Mouse (Mus musculus): ENCODE data around the gene Efcab5.
"Not testable (repeated sequence)": the region's sequence is repeated elsewhere in the genome, so short reads cannot be mapped to it uniquely, and the experiment has no call there.

Gene Efcab5

DNA sequence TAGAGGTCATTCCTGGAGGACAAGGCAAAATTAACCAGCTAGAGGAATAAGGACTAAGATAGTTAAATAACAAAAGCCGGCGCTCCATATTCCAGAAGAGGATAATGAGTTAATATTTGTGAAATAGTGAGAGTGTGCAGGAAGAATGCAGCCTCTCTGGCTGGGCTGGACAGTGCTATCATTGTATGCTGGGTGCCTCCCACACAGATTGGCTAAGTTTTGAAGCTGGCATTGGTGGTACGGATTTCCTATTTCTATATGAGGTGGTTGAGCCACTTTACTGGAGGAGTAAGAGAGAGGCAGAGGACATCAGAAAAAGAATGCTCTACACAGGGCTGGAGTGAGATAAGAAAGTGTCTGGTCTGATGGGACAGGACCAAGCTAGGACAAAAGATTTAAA is 9.0 kb downstream of the Efcab5 start:
- DNase-seq (ENCODE audit: low read depth, low spot score): peak; percentile 53

DNA sequence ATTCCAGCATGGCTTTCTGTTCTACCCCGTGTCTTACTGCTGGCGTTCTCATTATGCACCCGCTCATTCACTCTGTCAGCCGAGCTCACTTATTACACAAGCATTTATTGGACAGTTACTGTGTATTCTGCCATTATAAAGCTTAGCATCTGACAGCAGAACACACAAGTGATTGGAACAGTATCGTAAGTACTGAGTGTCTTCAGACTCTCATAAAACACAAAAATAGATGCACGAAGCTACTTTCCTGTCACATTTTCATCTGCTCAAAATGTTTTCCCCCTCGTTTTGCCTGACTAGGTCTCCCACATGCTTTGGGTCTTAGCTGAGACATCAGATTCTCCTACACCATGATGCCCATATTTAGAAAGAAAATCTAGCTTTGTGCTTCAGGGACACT is 14.2 kb downstream of the Efcab5 start:
- peak; percentile 66 for DNase-seq (ENCODE audit: low read depth, low spot score)

DNA sequence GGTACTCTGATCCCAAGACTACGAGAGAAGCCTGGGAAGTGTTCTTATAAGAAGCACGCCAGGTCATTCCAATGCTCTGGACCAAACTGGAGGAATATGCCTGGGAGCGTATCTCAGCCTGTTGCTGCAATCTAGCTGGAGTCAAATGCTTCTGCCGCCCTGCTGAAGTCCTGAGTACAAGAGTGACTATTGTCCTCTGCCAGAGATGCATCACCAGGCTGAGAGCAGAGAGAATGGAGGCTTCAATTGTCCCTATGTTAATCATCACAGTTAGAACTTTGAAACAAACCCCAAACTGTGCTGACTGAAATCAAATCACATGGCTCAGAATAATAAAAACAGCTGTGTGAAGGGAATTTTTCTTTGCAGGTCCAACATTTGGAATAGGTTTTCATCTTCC is 15.0 kb downstream of the Efcab5 start:
- DNase-seq (ENCODE audit: low read depth, low spot score): peak; percentile 90

DNA sequence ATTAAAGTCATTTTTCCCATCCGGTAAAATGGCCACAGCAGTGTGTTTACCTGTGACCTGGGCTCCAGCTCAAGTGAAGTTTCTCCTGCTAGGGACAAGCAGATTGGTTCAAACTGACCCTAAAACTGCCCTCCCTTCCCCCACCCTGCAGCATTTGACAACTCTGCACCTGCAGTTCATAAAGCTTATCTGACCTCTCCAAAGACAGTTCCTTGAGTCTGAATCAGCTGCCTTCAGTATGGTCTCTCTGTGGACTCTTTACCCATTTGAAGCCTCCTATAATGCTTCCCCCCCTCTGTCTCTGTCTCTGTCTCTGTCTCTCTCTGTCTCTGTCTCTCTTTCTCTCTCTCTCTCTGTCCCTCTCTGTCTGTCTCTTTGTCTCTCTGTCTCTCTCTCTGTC is 28.0 kb downstream of the Efcab5 start:
- DNase-seq (ENCODE audit: low read depth, low spot score): no peak

DNA sequence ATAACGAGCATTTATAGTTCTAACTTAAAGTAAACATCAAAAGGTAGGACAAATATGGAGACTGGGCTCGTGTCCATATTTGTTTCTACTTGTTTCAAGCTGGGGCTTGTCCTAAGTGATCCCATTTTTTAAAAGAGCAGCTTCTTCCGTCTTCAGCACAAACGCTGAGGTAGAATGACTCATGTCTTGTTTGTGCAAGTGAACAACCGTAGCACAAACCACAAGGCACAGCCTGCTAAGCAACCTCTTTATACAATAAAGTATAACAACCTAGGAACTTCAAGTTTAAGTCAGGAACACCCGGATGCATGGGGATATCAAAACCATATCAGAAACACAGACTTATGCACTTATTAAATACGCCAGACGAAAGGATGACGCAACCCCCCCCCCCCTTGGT is 28.4 kb downstream of the Efcab5 start:
- DNase-seq (ENCODE audit: low read depth, low spot score): no peak

DNA sequence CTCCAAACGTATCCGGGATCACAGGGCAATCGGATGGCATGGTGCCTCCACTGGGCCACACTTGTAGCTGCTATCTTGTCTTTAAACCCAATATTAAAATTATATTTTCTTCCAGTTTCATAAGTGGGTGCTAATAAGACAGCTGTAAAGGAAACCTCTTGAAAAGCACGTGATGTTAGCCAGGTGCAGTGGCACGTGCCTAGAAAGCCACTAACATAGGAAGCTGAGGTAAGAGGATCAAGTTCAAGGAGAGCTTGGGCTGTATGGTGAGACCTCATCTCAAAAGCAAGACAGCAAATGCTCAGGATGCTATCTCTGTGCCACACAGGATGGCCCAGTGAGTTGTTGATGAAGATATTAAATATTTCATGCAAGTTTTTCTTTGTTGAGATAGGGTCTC is 34.6 kb downstream of the Efcab5 start:
- DNase-seq (ENCODE audit: low read depth, low spot score): no peak

DNA sequence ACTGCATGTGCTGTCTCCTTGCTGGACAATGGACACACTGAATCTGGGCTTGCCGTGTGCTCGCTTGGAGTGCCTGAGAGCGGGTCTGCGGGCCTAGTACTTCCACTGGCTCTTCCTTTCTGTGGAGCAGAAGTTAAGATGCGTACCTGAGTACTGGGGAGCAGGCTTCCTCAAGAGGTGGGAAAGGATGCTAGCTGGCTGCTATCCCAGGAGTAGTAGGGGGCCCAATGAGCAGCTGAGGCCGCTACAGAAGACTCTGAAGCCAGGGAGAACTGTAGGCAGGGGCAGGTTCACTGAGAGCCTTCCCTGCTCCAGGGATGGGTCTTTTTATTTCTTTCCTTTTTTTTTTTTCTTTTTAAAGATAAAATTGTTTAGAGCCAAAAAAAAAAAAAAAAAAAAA is 38.0 kb downstream of the Efcab5 start:
- no peak for DNase-seq (ENCODE audit: low read depth, low spot score)

DNA sequence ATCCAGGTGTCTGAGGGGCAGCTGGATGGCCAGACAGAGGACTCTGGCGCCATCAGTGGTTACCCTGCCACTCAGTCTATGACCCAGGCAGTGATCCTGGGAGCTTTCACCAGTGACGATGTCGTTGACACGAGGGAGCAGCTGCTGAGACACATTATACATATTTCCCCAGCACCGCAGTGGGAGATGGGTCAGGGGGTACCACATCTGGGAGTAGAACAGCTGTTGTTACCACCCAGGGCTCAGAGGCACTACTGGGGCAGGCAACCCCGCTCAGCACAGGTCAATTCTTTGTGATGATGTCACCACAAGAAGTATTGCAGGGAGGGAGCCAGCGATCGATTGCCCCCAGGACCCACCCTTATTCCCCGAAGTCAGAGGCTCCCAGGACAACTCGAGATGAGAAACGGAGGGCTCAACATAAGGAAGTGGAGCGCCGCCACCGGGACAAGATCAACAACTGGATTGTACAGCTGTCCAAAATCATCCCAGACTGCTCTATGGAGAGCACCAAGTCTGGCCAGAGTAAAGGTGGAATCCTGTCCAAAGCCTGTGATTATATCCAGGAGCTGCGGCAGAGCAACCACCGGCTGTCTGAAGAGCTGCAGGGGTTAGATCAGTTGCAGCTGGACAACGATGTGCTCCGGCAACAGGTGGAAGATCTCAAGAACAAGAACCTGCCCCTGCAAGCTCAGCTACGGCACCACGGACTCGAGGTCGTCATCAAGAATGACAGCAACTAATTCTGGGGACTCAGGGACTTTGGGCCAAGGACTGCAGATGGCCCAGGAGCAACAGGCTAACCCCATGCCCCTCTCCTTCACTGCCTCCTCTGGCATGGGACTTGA is 38.8 kb downstream of the Efcab5 start:
- DNase-seq (ENCODE audit: low read depth, low spot score): not testable (repeated sequence)

DNA sequence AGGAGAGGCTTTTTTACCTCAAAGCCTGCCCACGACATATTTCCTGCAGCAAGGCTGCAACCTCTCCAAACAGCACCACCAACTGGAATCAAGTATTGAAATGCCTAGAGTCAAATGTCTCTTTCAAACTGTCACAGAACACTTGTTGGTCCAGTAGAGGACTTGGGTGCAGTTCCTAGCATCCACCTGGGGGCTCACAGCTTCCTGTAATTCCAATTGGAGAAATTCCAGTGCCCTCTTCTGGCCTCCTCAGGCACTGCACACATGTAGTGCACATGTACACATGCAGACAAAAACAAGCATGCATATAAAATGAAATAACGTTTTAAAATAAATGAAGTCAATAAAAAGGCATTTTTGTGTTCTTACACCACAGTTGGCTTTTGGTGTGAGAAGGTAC is 40.0 kb downstream of the Efcab5 start:
- no peak for DNase-seq (ENCODE audit: low read depth, low spot score)

DNA sequence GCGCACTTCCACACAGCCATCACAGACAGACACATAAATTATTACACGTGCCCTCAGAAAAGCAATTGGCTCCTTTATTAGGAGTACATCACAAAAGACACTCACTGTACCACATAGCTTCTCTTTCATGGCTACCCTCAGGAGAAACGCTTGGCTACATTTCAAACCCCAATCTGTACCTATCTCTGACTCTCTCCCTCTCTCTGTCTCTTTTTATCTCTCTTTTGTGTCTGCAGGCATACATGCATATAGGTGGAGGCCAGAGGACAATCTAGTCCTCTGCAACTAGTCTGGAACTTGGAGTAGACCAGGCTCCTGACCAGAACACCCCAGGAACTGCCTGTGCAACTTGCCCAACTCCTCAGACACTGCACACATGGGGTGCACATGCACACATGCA is 41.0 kb downstream of the Efcab5 start:
- DNase-seq (ENCODE audit: low read depth, low spot score): no peak

DNA sequence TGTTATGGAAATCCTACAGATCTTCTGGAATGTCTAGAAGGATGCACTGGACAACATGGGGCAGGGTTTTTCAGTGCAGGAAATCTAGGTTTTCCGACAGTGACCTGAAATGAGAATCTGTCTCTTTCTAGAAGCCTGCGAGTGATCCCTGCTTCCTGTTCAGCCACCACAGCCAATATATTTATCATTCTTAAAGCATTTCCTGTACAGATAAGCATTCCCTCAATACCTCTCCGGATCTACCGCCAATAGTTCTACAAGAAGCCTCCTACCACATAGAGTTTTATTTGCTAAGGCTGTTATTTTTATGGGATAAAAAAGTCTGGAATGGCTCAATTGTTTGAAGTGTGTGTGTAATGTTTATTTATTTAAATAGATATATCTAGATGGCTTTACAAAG is 43.3 kb downstream of the Efcab5 start:
- DNase-seq (ENCODE audit: low read depth, low spot score): no peak

DNA sequence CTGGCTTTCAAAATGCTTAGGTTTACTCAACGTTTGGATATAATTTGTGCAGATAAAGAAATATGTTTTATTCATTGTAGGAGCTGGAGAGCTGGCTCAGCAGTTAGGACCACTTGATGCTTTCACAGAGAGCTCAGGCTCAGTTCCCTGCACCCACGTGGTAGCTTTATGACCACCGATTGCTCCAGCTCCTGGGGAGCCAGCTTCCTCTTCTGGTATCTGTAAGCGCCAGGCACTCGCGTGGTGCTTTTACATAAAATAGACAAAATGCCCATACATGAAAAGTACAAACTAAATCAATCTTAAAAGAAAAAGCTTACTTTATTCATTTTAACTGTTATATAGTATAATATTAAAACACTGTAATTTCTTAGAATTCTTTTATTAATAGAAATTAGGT is 46.8 kb downstream of the Efcab5 start:
- no peak for DNase-seq (ENCODE audit: low read depth, low spot score)

DNA sequence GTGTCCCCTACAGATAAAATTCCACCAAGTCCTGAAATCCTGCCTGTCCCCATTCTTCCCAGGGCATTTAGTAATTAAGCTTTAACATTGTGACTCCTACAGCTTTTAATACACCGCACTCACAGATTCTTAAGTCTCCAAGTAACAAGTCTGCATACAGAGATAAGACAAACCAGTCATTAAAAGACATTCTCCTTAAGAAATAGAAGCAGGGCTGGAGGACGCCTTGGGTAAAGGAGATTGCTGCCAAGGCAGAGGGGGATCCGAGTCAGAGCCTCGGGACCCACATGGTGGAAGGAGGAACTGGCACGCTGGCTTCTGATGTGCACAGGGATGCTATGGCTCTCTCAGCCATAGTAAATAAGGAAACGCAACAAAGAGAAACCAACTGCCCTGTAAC is 48.8 kb downstream of the Efcab5 start:
- DNase-seq (ENCODE audit: low read depth, low spot score): no peak

DNA sequence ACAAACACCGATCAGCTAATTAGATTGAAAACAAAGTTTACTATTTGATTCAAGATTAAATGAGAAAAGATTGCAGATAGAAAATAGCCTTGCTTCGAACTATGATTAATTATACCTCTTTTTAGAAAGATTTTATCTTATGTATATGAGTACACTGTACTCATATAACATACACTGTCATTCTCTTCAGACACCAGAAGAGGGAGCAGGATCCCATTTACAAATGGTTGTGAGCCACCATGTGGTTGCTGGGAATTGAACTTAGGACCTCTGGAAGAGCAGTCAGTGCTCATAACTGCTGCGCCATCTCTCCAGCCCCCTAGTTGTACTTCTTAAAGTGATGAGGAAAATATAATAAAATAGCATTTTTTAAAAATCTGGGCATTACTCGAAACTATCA is 55.3 kb downstream of the Efcab5 start:
- DNase-seq (ENCODE audit: low read depth, low spot score): no peak

DNA sequence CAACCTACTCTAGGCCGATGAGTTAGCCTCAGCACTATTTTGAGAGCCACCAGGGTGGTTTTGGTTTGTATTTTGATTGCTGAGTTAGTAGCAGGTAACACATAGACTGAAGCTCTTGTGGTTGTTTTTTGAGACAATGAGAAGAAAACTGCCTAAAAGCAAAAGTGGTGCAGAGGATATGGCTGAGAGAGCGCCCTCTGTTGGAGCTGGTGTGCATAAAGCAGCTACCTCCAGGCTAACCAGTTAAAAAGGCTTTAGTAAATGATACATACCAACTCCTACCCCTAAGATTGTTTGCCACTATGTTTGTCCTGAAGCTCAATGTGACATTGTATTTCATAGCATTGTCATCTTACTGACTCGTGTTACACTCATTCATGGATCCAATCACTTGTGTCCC is 56.2 kb downstream of the Efcab5 start:
- DNase-seq (ENCODE audit: low read depth, low spot score): peak; percentile 33

DNA sequence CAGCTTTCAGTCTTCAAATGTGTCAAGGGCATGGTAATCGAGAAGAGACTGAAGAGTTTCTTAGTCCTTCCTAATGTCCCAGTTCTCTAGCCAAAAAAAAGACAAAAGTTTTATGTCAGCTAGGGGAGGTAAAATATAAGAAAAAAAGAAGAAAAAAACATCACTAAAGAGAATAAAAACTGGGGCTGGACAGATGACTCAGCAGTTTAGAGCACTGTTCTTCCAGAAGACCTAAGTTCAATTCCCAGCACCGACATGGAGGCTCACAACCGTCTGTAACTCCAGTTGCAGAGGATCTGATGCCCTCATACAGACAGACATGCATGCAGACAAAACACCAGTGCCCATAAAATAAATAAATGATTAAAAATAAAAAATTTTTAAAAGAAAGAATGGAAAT is 60.2 kb downstream of the Efcab5 start:
- no peak for DNase-seq (ENCODE audit: low read depth, low spot score)

DNA sequence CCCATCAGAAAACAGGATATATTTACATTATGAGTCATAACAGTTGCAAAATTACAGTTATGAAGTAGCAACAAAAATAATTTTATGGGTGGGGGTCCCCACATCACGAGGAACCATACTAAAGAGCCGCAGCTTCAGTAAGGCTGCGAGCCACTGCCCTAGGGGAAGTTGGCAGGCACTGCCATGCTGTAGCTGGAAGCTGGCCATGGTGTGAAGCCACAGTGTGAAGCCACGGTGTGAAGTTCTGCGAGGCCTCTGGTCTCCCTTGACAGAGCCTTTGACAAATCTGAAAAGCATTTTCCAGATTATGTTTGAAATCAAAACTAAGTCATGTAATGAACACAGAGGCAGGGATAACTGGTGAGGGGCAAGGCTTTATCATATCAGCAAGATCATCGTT is 77.6 kb downstream of the Efcab5 start:
- no peak for DNase-seq (ENCODE audit: low read depth, low spot score)

DNA sequence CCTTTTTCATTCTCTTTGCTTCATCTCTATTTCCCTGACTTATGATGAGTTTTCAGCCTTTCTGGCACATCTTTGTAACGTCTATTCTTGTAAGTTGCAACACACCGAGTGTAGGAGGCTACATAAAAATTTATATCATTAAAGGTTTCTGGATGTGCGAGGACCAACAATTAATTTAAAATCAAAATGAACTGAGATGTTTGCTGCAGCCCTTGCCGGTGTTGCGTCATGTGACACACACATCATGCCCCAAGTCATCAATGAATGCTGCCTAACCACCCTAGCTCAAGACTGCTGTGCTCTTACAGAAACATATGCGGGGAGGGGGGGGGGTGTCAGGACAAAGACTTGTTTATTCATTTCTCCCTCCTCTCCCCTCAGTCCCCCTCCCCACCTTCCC is 80.3 kb downstream of the Efcab5 start:
- DNase-seq (ENCODE audit: low read depth, low spot score): peak; percentile 5

DNA sequence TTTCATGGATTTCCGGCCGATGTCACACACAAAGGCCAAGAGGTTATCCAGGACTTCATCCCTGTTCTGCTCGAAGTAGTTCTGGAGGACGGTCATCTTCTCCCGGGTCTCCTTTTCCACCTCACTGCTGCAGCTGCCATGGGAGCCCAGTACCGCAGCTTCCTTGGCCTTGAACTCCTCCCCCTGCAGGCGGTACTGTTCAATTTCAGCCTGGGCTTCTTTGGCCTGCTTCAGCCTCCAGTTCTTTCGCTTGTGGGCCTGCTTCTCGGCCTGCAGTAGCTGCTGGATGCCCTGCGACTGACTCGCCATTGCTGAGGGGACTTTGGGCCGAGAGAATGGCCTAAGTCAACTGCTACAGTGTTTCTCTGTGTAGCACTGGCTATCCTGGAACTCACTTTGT is 80.9 kb downstream of the Efcab5 start:
- DNase-seq (ENCODE audit: low read depth, low spot score): not testable (repeated sequence)

DNA sequence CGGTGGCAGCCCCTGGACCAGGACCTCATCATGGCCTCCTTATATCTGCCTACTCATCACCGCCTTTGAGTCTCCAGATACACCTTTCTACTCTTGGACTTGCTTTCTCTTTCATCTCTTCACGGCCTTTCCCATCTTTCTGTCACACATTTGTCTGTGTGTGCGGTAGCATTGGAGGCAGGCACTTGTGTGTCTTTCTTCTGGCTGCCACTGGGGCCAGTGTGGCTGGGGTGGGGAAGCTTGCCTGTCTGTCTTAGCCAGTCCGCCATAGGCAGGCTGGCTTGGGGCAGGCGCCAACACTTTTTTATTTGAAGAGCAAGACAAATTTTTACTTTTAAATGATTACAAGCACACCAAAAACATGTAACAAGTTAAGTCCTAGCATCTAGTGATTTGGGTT is 81.8 kb downstream of the Efcab5 start:
- no peak for DNase-seq (ENCODE audit: low read depth, low spot score)

DNA sequence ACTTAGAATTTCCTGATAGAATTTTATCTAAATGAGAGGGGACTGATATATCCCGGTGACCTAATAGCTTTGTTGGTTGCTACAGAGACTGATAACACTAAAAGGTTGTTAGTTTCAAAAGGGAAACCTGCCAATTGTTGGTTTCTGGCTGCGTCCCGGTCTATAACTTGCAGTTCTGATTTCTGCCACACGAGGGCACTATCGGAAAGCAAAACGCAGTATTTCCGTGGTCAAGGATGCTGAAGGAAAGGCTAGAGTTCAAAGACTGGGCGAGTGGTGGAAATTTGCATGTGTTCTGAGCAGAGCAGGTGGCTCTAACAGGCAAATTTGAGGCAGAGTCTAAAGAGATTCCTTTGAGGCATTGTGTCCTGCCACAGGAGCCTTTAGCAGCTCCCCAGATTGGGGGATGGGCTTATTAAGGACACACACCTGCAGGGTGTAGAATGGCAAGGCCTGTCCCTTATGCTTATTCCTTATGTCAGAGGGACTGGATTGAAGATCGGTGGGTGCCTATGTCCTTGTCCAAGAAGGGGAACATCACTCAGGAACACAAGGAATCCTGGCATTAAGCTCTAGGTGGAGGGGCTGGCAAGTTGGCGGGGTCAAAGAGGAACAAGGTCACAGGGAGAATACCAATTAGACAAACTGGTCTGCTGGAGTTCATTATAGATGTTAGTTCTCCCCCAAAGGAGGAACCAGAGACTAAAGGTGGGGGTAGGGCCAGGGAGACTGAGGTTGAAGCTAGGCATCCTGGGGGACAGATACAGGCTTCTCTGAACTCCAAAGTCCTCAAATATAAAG is 88.4 kb downstream of the Efcab5 start:
- peak; percentile 76 for DNase-seq (ENCODE audit: low read depth, low spot score)

DNA sequence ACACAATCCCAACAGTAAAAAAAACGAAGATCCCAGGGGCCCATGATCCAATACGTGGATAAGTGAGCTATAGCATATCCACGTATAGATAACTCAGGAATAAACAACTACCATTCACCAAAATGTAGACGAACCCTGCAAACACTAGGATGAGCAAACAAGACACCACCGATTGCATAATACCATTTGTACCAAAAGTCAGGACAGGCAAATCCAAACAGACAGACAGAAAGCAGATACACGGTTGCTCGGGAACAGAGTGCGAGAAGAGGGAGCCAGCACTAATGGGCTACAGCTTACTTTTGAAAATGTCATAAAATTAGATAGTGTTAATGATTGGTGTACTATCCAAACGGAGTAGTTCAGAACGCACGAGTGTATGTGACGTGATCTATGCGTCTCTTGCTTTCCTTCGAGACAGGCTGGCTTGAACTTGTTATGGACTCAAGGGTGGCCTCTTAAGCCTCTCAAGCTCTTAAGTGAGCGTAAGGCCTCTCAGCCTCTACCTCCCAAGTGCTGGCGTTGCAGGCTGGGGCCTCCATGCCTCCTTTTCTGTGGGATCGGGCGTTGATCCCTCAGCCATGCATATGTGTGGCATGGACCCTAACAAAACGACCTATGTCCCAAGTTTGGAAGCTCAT is 90.3 kb downstream of the Efcab5 start:
- DNase-seq (ENCODE audit: low read depth, low spot score): no peak

DNA sequence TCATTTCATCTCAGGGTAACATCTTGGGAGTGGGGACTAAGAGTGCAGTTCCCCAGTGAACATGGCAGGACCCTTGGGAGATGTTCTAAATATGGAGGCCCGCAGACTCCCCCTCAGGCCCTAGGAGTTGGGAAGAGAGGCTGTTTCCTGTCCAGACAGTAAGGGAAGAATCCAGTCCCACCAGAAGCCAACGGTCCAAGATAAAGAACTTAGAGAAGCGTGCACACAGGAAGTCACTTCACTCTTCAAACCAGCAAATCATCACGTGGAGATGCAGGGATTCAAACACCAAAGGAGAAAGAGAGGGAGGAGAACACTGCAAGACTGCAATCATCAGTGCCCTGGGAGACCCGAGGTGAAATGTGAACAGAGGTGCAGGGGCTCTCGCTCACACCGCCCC is 91.8 kb downstream of the Efcab5 start:
- DNase-seq (ENCODE audit: low read depth, low spot score): no peak

Data from brain, adult 2 months (tissue).